Mouse (Mus musculus) CH12.LX (cell line): ENCODE results near the gene Cdc20. TPM values are rescaled to one million over a fixed set of nuclear protein-coding genes. Genes with fewer than 3 reads are reported as not detected.

ENCODE experiments used
- DNase-seq: peaks from one replicate; pipeline ENCODE4 v3.0.0-alpha.2; 2013; ENCODE audit errors: extremely low read depth
- H3K27ac ChIP-seq: 2 replicates; pipeline ENCODE4 v1.5.1; 2012; ENCODE audit warnings: low read depth, mild to moderate bottlenecking, control low read depth, moderate library complexity; ENCODE audit not compliant: insufficient read depth
- H3K27me3 ChIP-seq: replicated peaks from 2 replicates; pipeline ENCODE3; 2012; ENCODE audit warnings: inconsistent platforms
- H3K36me3 ChIP-seq, 2 experiments: replicated peaks in 1 of 2; 2 replicates each; pipeline versions ENCODE3 to v1.6.1; 2012; ENCODE audit warnings: inconsistent platforms in 1 of 2, low read length in 1 of 2, mild to moderate bottlenecking in 1 of 2, mixed read lengths in 1 of 2, moderate library complexity in 1 of 2; ENCODE audit not compliant: control insufficient read depth in 1 of 2, insufficient read depth in 1 of 2
- H3K4me1 ChIP-seq, 2 experiments: 2 replicates each; pipeline ENCODE4 v1.6.1; 2012; ENCODE audit warnings: inconsistent platforms in 1 of 2, moderate library complexity in 1 of 2; ENCODE audit not compliant: insufficient read depth in 2 of 2, control insufficient read depth in 1 of 2
- H3K4me2 ChIP-seq: 2 replicates; pipeline ENCODE4 v1.6.1; 2012; ENCODE audit warnings: low read depth, mild to moderate bottlenecking, control low read depth; ENCODE audit not compliant: poor library complexity, insufficient read depth, severe bottlenecking
- H3K4me3 ChIP-seq, 3 experiments: fragments of 150-350 bp in 1 of 3; sonication (generic) in 1 of 3; replicated peaks in 1 of 3; 2 replicates each; pipeline versions ENCODE3 to v1.5.1; 2011 to 2012; ENCODE audit warnings: low read depth in 2 of 3, low read length in 2 of 3, mild to moderate bottlenecking in 2 of 3, moderate library complexity in 2 of 3, control low read depth in 1 of 3, improper control_type of control experiment in 1 of 3, inconsistent platforms in 1 of 3, mixed read lengths in 1 of 3; ENCODE audit not compliant: poor library complexity in 1 of 3
- H3K79me2 ChIP-seq: replicated peaks from 2 replicates; pipeline ENCODE4 v1.6.1; 2012; ENCODE audit warnings: mild to moderate bottlenecking, moderate library complexity; ENCODE audit not compliant: control insufficient read depth, poor library complexity, insufficient read depth, severe bottlenecking; ENCODE audit errors: extremely low read depth
- H3K9ac ChIP-seq: 2 replicates; pipeline ENCODE4 v1.6.1; 2012; ENCODE audit warnings: low read depth, mild to moderate bottlenecking, control low read depth, moderate library complexity; ENCODE audit not compliant: insufficient read depth
- H3K9me3 ChIP-seq: replicated peaks from 2 replicates; pipeline ENCODE3; 2012; ENCODE audit warnings: low read length, inconsistent platforms, mixed read lengths
- BHLHE40 ChIP-seq: IDR thresholded peaks from 2 replicates; pipeline ENCODE4 v1.6.1; 2011; ENCODE audit warnings: mild to moderate bottlenecking, low read depth, low read length, improper control_type of control experiment
- CHD2 ChIP-seq: IDR thresholded peaks from 2 replicates; pipeline ENCODE4 v1.6.1; 2011; ENCODE audit warnings: low read length, improper control_type of control experiment
- E2F4 ChIP-seq: IDR thresholded peaks from 2 replicates; pipeline ENCODE4 v1.6.1; 2011; ENCODE audit warnings: low read depth, low read length, improper control_type of control experiment; ENCODE audit not compliant: insufficient replicate concordance
- ELF1 ChIP-seq: IDR thresholded peaks from 2 replicates; pipeline ENCODE4 v1.6.1; 2014; ENCODE audit warnings: low read depth, mild to moderate bottlenecking, inconsistent platforms, low read length, improper control_type of control experiment
- EP300 ChIP-seq: IDR thresholded peaks from 2 replicates; pipeline ENCODE4 v1.6.1; 2011; ENCODE audit warnings: low read length, improper control_type of control experiment
- ETS1 ChIP-seq: conservative IDR thresholded peaks from 2 replicates; pipeline ENCODE4 v1.6.1; 2012; ENCODE audit warnings: low read depth, mild to moderate bottlenecking, inconsistent platforms, low read length, improper control_type of control experiment, moderate library complexity
- HCFC1 ChIP-seq: IDR thresholded peaks from 2 replicates; pipeline ENCODE4 v1.6.1; 2012; ENCODE audit warnings: low read depth, mild to moderate bottlenecking, inconsistent platforms, low read length, improper control_type of control experiment
- JUND ChIP-seq: conservative IDR thresholded peaks from 2 replicates; pipeline ENCODE4 v1.6.1; 2011; ENCODE audit warnings: low read depth, low read length, improper control_type of control experiment
- KAT2A ChIP-seq: IDR thresholded peaks from 2 replicates; pipeline ENCODE4 v1.6.1; 2012; ENCODE audit warnings: low read length, improper control_type of control experiment, inconsistent platforms; ENCODE audit not compliant: insufficient replicate concordance
- MAX ChIP-seq: IDR thresholded peaks from 2 replicates; pipeline ENCODE4 v1.6.1; 2011; ENCODE audit warnings: low read length, improper control_type of control experiment
- MAZ ChIP-seq: IDR thresholded peaks from 2 replicates; pipeline ENCODE4 v1.6.1; 2012; ENCODE audit warnings: low read depth, mild to moderate bottlenecking, inconsistent platforms, low read length, improper control_type of control experiment, moderate library complexity
- MEF2A ChIP-seq: IDR thresholded peaks from 2 replicates; pipeline ENCODE4 v1.6.1; 2014; ENCODE audit warnings: low read depth, mild to moderate bottlenecking, inconsistent platforms, low read length, improper control_type of control experiment, borderline replicate concordance
- MXI1 ChIP-seq: IDR thresholded peaks from 2 replicates; pipeline ENCODE4 v1.6.1; 2011; ENCODE audit warnings: mild to moderate bottlenecking, low read depth, low read length, improper control_type of control experiment
- MYC ChIP-seq: IDR thresholded peaks from 2 replicates; pipeline ENCODE4 v1.6.1; 2011; ENCODE audit warnings: low read depth, mild to moderate bottlenecking, improper control_type of control experiment, low read length
- POLR2AphosphoS2 ChIP-seq: IDR thresholded peaks from 2 replicates; pipeline ENCODE4 v1.6.1; 2011; ENCODE audit warnings: low read depth, low read length, improper control_type of control experiment
- RAD21 ChIP-seq: IDR thresholded peaks from 2 replicates; pipeline ENCODE4 v1.6.1; 2011; ENCODE audit warnings: low read depth, mild to moderate bottlenecking, low read length, improper control_type of control experiment, moderate library complexity
- SIN3A ChIP-seq: IDR thresholded peaks from 2 replicates; pipeline ENCODE4 v1.6.1; 2012; ENCODE audit warnings: low read length, improper control_type of control experiment, inconsistent platforms
- SMC3 ChIP-seq: IDR thresholded peaks from 2 replicates; pipeline ENCODE4 v1.6.1; 2011; ENCODE audit warnings: low read depth, low read length, improper control_type of control experiment
- TBP ChIP-seq: conservative IDR thresholded peaks from 2 replicates; pipeline ENCODE4 v1.6.1; 2011; ENCODE audit warnings: low read depth, low read length, improper control_type of control experiment
- TCF12 ChIP-seq: IDR thresholded peaks from 2 replicates; pipeline ENCODE4 v1.6.1; 2014; ENCODE audit warnings: low read depth, mild to moderate bottlenecking, inconsistent platforms, low read length, improper control_type of control experiment
- UBTF ChIP-seq: IDR thresholded peaks from 2 replicates; pipeline ENCODE4 v1.6.1; 2012; ENCODE audit warnings: low read depth, mild to moderate bottlenecking, inconsistent platforms, low read length, improper control_type of control experiment, moderate library complexity
- USF1 ChIP-seq: IDR thresholded peaks from 2 replicates; pipeline ENCODE4 v1.6.1; 2014; ENCODE audit warnings: low read depth, mild to moderate bottlenecking, inconsistent platforms, low read length, improper control_type of control experiment
- ZNF384 ChIP-seq: IDR thresholded peaks from 2 replicates; pipeline ENCODE4 v1.6.1; 2012; ENCODE audit warnings: low read depth, low read length, improper control_type of control experiment, inconsistent platforms
- dilution Hi-C: fragments of 300-500 bp; cut with MboI; formaldehyde crosslinking; loops from 2 replicates; pipeline ENCODE4 v1.14.3; 2020; ENCODE audit warnings: low sequenced_read_pairs; ENCODE audit not compliant: extremely low pct_unique_long_range_greater_than_20kb, extremely low pct_ligation_motif_present
- in situ Hi-C: fragments of 300-500 bp; cut with MboI; formaldehyde crosslinking; loops from 3 replicates; pipeline ENCODE4 v1.14.3; 2019; ENCODE audit warnings: low sequenced_read_pairs, low pct_ligation_motif_present, low pct_unique_long_range_greater_than_20kb, mixed read lengths
- polyA plus RNA-seq: library from polyadenylated mRNA; unstranded; fragments of >175 nt; gene quantifications from 2 replicates; pipeline ENCODE4 v1.2.1, GENCODE M21; 2012; ENCODE audit warnings: low read depth; ENCODE audit not compliant: insufficient read length
- total RNA-seq, 2 experiments: library from RNA; depleted of rRNA; stranded (reverse); fragments of 300-350 nt in 1 of 2; fragments of >200 nt in 1 of 2; gene quantifications; 2 replicates each; pipeline ENCODE4 v1.2.3; 2012 to 2014

Cdc20 gene
- total and polyA plus RNA-seq, 3 experiments: 172 to 213 (median 212) TPM

DNA sequence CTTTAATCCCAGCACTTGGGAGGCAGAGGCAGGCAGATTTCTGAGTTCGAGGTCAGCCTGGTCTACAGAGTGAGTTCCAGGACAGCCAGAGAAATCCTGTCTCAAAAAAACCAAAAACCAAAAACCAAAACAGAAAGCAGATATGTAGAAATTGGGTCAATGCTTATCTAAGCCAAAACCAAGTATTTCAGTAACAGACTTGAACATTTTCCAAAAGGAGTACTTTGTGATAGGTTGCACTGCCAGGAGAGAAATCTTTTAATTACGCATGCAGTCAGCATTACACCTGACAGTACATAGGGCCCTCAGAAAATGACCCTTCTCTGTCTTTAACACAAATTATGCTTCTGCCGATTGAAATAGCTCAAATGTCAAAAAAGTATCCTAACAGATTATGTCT, 35.7 kb downstream of the Cdc20 start:
- no peak overlapping the region for H3K4me3 ChIP-seq
- H3K36me3 ChIP-seq: peaks cover 64 to 86% of the 10 kb centered on the region in 2 experiments
- H3K9ac ChIP-seq: no peak overlapping the region
- no peak overlapping the region for H3K4me2 ChIP-seq
- H3K27me3 ChIP-seq: no peaks in the 10 kb centered on the region
- H3K4me1 ChIP-seq: no peaks in the 10 kb centered on the region
- no peak overlapping the region for H3K27ac ChIP-seq
- H3K9me3 ChIP-seq: no peaks in the 10 kb centered on the region
- dilution Hi-C loops: no loop called here
- in situ Hi-C loops: no loop called here
- H3K79me2 ChIP-seq: no peaks in the 10 kb centered on the region
- TF ChIP-seq ETS1 (no peak), HCFC1 (no peak), SMC3 (no peak), RAD21 (no peak), MAX (no peak), EP300 (no peak), BHLHE40 (no peak), MXI1 (no peak), ZNF384 (no peak)
- no peak for DNase-seq

GRCm38 (mm10) chr4:118398400-118398799, 38.8 kb downstream of the Cdc20 start:
- Histone ChIP-seq H3K27me3 (no peaks in the 10 kb centered on the region), H3K36me3 (peaks cover 82 to 98% of the 10 kb centered on the region in 2 experiments), H3K4me1 (no peaks in the 10 kb centered on the region), H3K9ac (no peak overlapping the region), H3K79me2 (no peaks in the 10 kb centered on the region), H3K4me2 (no peak overlapping the region), H3K9me3 (no peaks in the 10 kb centered on the region), H3K27ac (no peak overlapping the region), H3K4me3 (no peak overlapping the region)
- no peak for DNase-seq
- no peak for TF ChIP-seq UBTF
- TF ChIP-seq SIN3A: no peak
- no peak for TF ChIP-seq TBP
- TF ChIP-seq ETS1: no peak
- in situ Hi-C loops: no loop called here
- dilution Hi-C loops: no loop called here

DNA sequence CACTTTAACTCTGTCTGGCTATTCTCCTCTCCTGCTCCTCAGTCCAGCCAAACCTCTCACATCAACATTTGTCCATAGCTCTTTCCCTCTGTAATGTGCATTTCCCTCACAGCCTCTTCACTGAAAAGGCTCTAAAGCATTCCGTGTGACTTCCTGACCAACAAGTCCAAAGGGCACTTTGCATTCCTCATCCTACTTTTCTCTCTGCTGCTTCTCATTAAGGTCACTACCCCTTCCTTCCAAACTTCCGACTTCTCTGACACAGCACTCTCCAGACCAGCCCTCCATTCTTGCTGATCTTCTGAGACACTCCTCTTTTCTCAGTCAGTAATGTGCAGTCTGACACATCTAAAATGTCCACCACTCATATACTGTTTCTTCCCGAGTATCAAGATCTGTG, 40.7 kb downstream of the Cdc20 start:
- Histone ChIP-seq H3K9ac (no peak overlapping the region), H3K27ac (no peak overlapping the region), H3K9me3 (no peaks in the 10 kb centered on the region), H3K79me2 (no peaks in the 10 kb centered on the region), H3K4me2 (no peak overlapping the region), H3K4me3 (no peak overlapping the region), H3K36me3 (peaks cover 85 to 98% of the 10 kb centered on the region in 2 experiments), H3K4me1 (no peaks in the 10 kb centered on the region), H3K27me3 (no peaks in the 10 kb centered on the region)
- dilution Hi-C loops: no loop called here
- no peak for DNase-seq
- in situ Hi-C loops: no loop called here
- TF ChIP-seq TBP: no peak
- no peak for TF ChIP-seq MEF2A
- TF ChIP-seq E2F4: no peak
- TF ChIP-seq POLR2AphosphoS2: no peak
- TF ChIP-seq MAZ: no peak
- TF ChIP-seq TCF12: no peak
- no peak for TF ChIP-seq BHLHE40
- no peak for TF ChIP-seq CHD2
- TF ChIP-seq HCFC1: no peak
- TF ChIP-seq SMC3: no peak
- TF ChIP-seq ELF1: no peak
- no peak for TF ChIP-seq USF1
- no peak for TF ChIP-seq UBTF
- no peak for TF ChIP-seq SIN3A
- TF ChIP-seq JUND: no peak
- no peak for TF ChIP-seq KAT2A
- TF ChIP-seq MYC: no peak
- TF ChIP-seq MAX: no peak
